Mouse (Mus musculus): Measurements from ENCODE around the gene Bptf.
"Not testable (repeated sequence)": the region's sequence is repeated elsewhere in the genome, so short reads cannot be mapped to it uniquely, and the experiment has no call there.

Gene Bptf

DNA sequence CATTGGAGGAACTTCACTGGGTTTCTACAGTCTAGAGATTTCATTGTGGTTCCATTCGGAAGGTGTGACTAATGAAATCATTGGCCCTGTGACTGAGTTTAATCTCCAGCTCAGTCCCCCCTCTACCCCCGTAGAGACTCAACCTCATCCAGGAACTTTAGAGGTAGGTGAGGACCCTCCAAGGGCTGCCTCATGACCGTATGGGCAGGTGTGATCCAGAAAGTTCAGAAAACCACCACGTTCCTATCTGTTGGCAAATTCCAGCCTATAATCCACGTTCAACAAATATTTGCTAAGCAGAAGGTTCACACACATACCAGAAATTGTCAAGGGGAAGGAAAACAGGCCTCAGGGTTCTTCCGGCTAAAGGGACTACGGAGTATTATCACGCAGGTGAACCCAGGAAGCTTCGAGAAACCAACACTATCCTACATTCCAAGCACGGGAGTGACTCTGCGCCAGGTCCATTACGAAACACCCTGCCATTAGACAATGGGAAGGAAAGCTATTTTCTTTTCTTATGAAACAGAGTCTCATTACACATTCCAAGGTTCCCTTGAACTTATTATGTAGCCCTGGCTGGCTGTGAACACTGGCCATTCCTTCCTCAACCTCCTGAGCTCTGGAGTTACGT, 109.8 kb downstream of the Bptf start:
- CTCF ChIA-PET = no interaction called here

DNA sequence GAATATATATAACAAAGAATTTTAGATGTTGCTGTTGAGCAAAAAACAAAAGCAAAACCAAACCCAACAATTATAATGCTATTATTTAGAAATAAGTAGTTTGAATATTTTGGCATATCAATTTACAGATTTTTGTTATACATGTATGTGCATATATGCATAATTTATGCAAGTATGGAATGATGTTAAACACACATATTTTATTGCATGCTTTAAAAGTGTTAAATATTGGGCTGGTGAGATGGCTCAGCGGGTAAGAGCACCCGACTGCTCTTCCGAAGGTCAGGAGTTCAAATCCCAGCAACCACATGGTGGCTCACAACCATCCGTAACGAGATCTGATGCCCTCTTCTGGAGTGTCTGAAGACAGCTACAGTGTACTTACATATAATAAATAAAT, 112.2 kb downstream of the Bptf start:
- CTCF ChIA-PET = not testable (repeated sequence)

- CTCF ChIA-PET = no interaction called here
Measured at GRCm38 (mm10) chr11:107019318-107019717, 112.6 kb downstream of the Bptf start.

DNA sequence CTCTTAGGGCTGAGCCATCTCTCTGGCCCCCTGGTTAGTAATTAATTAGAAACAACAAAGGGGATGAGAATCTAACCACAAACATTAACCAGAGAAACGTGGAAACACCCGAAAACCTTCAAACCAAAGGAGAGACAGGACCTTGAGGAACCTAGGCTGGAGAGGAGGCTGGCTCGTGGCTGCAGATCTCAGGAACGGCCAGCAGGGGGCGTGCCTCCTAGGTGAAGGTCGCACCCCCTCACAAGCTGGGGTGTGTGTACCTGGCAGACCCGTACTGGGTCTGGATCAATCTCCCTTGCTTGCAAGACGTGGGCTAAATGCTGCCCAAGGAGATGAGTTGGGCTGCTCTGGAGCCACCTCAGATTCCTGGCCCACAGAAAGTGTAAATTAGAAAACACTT, 113.3 kb downstream of the Bptf start:
- CTCF ChIA-PET = interaction anchor here (1.5 kb wide), 1 partner anchor 9 kb away, joined by 7 read pairs; no protein-coding TSS in a partner anchor

- CTCF ChIA-PET = interaction anchor here (1.5 kb wide), 1 partner anchor 10 kb away, joined by 7 read pairs; no protein-coding TSS in a partner anchor
Measured at GRCm38 (mm10) chr11:107017339-107017886, 114.5 kb downstream of the Bptf start.

GRCm38 (mm10) chr11:107016893-107017292, 115.0 kb downstream of the Bptf start:
- CTCF ChIA-PET = no interaction called here

- CTCF ChIA-PET = not testable (repeated sequence)
Measured at GRCm38 (mm10) chr11:107015535-107016187, 116.3 kb downstream of the Bptf start.

- CTCF ChIA-PET = interaction anchor here (0.6 to 0.7 kb wide), 3 partner anchors 25 to 580 kb away, joined by 4 to 7 read pairs (median 4); no protein-coding TSS in a partner anchor
Measured at GRCm38 (mm10) chr11:107014597-107015309, 117.2 kb downstream of the Bptf start.

DNA sequence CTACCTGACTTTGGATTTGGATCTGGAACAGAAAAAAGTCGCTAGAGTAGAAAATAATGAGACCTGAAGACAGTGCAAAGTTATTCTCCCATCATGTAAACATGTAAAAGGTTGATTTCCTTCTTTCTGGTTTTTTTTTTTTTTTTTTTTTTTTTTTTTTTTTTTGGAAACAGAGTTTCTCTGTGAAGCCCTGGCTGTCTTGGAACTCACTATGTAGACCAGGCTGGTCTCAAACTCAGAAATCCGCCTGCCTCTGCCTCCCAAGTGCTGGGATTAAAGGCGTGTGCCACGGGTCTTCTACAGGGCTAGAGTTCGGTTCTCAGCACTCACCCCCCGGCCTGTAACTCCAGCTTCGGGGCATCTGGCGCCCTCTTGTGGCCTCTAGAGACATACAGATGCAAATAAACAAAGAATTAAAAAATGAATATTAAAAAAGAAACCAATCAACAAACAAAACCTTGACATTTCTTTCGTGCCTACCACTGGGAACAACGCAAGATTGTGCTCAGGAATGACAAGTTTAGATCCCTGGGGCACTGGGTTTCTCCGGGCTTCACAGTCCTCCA, 117.8 kb downstream of the Bptf start:
- CTCF ChIA-PET = interaction anchor here (0.6 to 0.7 kb wide), 2 partner anchors 24 to 123 kb away, joined by 4 to 7 read pairs; no protein-coding TSS in a partner anchor

GRCm38 (mm10) chr11:107012324-107013017, 119.5 kb downstream of the Bptf start:
- CTCF ChIA-PET = interaction anchor here (0.5 to 0.7 kb wide), 4 partner anchors 13 to 797 kb away, joined by 3 to 11 read pairs (median 6); no protein-coding TSS in a partner anchor

GRCm38 (mm10) chr11:107011669-107012323, 120.1 kb downstream of the Bptf start:
- CTCF ChIA-PET = interaction anchor here (0.6 kb wide), 1 partner anchor 17 kb away, joined by 3 read pairs; no protein-coding TSS in a partner anchor

GRCm38 (mm10) chr11:107011171-107011570, 120.8 kb downstream of the Bptf start:
- CTCF ChIA-PET = no interaction called here

GRCm38 (mm10) chr11:107010447-107010846, 121.5 kb downstream of the Bptf start:
- CTCF ChIA-PET = no interaction called here

DNA sequence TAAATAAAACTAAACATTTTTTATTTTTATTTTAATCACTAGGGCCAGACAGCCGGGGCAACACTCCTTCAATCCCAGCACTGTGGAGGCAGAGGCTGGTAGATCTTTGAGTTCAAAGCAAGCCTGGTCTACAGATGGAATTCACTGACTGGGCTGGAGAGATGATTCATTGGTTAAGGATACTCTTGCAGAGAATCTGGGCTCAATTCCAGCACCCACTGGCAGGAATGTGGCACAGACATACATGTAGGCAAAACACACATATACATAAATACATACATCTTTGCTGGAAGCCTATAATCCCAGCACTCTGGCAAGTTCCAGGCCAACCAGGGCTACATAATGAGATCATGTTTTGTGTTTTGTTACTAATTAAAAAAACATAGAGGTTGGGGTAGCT, 126.4 kb downstream of the Bptf start:
- CTCF ChIA-PET = no interaction called here

DNA sequence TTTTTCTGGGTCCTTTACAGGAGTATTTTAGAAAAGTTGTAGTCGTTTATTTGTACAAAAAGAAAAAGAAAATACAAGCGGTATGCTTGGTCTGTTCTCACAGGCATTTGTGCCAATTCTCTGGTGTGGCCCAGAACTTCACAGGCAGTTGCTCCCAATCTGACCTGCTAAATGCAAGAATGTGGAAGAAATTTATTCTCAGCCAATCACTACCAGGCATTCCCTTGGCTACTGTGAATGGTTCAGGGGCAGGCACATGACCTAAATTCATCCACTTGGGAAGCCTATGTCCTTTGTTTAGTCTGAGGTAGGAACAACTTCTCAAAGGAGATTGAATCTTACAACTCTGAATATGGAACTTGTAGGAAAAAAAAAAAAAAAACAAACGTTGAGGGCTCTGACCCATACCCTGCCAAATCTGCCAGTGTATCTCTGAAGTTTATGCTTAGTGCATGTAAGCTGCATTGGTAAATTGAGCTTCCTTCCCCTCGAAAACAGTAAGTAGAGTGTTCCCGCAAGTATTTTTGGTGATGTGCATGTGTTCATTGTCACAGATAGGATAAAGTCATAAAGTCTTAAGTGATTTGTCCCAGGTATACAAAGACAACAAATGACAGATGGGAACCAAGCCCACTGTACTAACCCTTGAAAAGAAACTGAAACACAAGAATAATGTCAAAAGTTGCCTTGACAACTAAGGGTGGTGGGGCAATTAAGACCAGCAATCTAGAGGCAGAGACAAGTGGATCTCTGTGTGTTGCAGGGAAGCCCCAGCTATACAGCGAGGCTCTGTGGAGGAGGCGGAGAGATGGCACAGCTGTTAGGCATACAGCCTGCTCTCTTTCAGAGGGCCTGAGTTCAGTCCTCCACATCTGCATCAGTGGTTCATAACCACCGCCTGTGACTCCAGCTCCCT, 129.9 kb downstream of the Bptf start:
- CTCF ChIA-PET = no interaction called here

GRCm38 (mm10) chr11:106999949-107000513, 131.9 kb downstream of the Bptf start:
- CTCF ChIA-PET = interaction anchor here (0.6 kb wide), 2 partner anchors 25 to 114 kb away, joined by 3 to 9 read pairs; partner anchors contain the start of gene 1810010H24Rik

DNA sequence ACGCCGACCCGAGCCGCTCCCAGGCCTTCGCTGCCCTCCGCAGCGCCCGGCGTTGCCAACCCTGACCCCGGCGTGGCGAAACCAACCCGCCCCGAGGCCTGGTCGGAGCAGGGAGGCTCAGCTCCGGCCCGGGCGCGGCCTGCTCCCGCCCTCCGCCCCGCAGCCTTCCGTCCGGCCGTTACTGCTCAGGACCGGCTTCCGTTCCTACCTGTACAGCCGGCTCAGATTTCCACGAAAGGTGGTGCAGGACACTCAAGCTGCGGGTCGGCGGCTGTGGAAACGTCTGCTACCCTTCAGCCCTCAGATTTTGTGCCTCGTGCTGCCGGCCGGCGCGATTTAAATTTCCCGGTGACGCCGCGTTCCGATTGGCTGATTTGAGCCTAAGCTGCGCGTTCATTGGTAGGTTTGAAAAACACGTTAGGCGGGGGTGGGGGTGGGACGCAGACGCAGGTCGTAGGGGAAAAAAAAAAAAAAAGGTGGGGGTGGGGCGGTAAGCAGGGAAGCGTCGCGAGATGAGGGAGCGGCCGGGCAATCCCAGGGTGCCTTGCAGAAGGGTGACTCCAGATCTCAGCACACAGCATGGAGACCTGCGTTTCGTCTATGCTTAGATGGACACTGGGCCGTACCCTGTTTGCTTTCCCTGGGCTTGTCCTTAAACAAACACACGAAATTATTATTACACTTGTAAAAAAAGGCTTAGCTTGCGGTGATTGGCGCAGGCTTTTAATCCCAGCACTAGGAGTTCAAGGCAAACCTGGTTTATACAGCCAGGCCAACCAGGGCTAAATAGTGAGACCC, 132.6 kb downstream of the Bptf start, which contains the start of gene Kpna2:
TSS of gene Kpna2 (minus strand) at position 391 of the 798 bp plus-strand sequence.
- CTCF ChIA-PET = interaction anchor here (0.6 kb wide), 2 partner anchors 26 to 115 kb away, joined by 3 to 9 read pairs; partner anchors contain the start of gene 1810010H24Rik

DNA sequence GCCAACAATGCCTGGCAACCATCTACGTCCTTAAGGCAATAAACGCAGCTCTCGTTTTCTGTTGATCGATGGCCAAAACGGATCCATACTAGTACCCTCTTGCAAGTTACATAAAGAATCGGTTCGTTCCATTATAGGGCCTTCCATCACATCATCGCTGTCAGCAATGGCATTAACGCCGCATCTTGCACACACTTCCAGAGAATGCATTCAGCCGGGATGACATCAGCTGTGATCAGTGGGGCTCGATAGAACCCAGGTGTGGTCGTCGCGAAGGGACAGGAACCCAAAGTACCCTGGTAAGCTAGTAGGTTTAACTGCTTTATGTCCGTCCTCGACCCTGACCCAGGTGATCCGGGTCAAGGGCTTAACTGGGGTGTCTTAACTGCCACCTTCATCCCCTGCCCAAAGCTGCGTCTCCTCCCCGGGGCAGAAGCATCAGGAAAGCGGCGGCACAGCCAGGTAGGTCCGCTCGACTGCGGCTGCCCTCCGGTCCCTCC, 133.2 kb downstream of the Bptf start:
- CTCF ChIA-PET = no interaction called here
